Mouse (Mus musculus): ENCODE data around the gene Ttc36. TPM values are rescaled to one million over a fixed set of nuclear protein-coding genes. Genes with fewer than 3 reads are reported as not detected.

Gene Ttc36
- 0.55 TPM in 1 of 2 replicates, not detected in the other for polyA plus RNA-seq (2015; fragmentation: Nextera tagmentation; extraction: Ambion mirVana)

- Histone ChIP-seq H3K4me2 (no peak within 1 kb of the TSS), H3K36me3 (peaks cover 33% of the 10 kb centered on the region), H3K9ac (no peak within 1 kb of the TSS), H3K9me3 (no peaks in the 10 kb centered on the region), H3K27me3 (peaks cover 11% of the 10 kb centered on the region), H3K4me3 (no peak within 1 kb of the TSS), H3K4me1 (replicated peaks) (peaks cover 24% of the 10 kb centered on the region), H3K27ac (no peak within 1 kb of the TSS)
- 84% methylated on average over 4 of the region's 4 CpGs for WGBS
- ATAC-seq (ENCODE audit: low FRiP score), result no peak
Observed at GRCm38 (mm10) chr9:44802808-44803450, at the start of gene Ttc36. Gene Ttc36 (minus strand): TSS chr9:44803072.

- Histone ChIP-seq H3K36me3 (peaks cover 75% of the 10 kb centered on the region), H3K9me3 (no peaks in the 10 kb centered on the region), H3K9ac (no peak overlapping the region), H3K27ac (no peak overlapping the region), H3K4me3 (no peak overlapping the region), H3K4me2 (no peak overlapping the region), H3K4me1 (replicated peaks) (no peaks in the 10 kb centered on the region), H3K27me3 (no peaks in the 10 kb centered on the region)
- 89% methylated on average over 6 of the region's 6 CpGs for WGBS
- no peak for ATAC-seq (ENCODE audit: low FRiP score)
Observed at GRCm38 (mm10) chr9:44847446-44847845, 44.6 kb upstream of the Ttc36 start.

GRCm38 (mm10) chr9:44841241-44841640 lies 38.4 kb upstream of the Ttc36 start:
- 94% methylated on average over 10 of the region's 10 CpGs for WGBS
- Histone ChIP-seq H3K27me3 (no peaks in the 10 kb centered on the region), H3K9ac (no peak overlapping the region), H3K27ac (no peak overlapping the region), H3K4me1 (replicated peaks) (no peaks in the 10 kb centered on the region), H3K4me3 (no peak overlapping the region), H3K4me2 (no peak overlapping the region), H3K36me3 (peaks cover 86% of the 10 kb centered on the region), H3K9me3 (no peaks in the 10 kb centered on the region)
- ATAC-seq (ENCODE audit: low FRiP score), result no peak

GRCm38 (mm10) chr9:44836439-44836838 lies 33.6 kb upstream of the Ttc36 start:
- Histone ChIP-seq H3K36me3 (peaks cover 84% of the 10 kb centered on the region), H3K9me3 (no peaks in the 10 kb centered on the region), H3K27ac (no peak overlapping the region), H3K4me3 (no peak overlapping the region), H3K4me1 (replicated peaks) (no peaks in the 10 kb centered on the region), H3K4me2 (no peak overlapping the region), H3K27me3 (no peaks in the 10 kb centered on the region), H3K9ac (no peak overlapping the region)
- WGBS, result 51% methylated on average over 7 of the region's 7 CpGs
- no peak for ATAC-seq (ENCODE audit: low FRiP score)

GRCm38 (mm10) chr9:44832356-44832755 lies 29.5 kb upstream of the Ttc36 start:
- no peak overlapping the region for H3K4me2 ChIP-seq
- no peak for ATAC-seq (ENCODE audit: low FRiP score)
- peaks cover 89% of the 10 kb centered on the region for H3K36me3 ChIP-seq
- H3K27me3 ChIP-seq, result no peaks in the 10 kb centered on the region
- H3K4me3 ChIP-seq, result no peak overlapping the region
- H3K9ac ChIP-seq, result no peak overlapping the region
- H3K9me3 ChIP-seq, result no peaks in the 10 kb centered on the region
- 88% methylated on average over 4 of the region's 4 CpGs for WGBS
- H3K27ac ChIP-seq, result no peak overlapping the region
- no peaks in the 10 kb centered on the region for H3K4me1 ChIP-seq (replicated peaks)

- Histone ChIP-seq H3K27me3 (no peaks in the 10 kb centered on the region), H3K4me2 (no peak overlapping the region), H3K9ac (no peak overlapping the region), H3K36me3 (peaks cover 93% of the 10 kb centered on the region), H3K9me3 (no peaks in the 10 kb centered on the region), H3K4me3 (no peak overlapping the region), H3K27ac (no peak overlapping the region), H3K4me1 (replicated peaks) (no peaks in the 10 kb centered on the region)
- 86% methylated on average over 2 of the region's 2 CpGs for WGBS
- ATAC-seq (ENCODE audit: low FRiP score), result no peak
Observed at GRCm38 (mm10) chr9:44830506-44830905, 27.6 kb upstream of the Ttc36 start.

GRCm38 (mm10) chr9:44828944-44829343 lies 26.1 kb upstream of the Ttc36 start:
- no peak for ATAC-seq (ENCODE audit: low FRiP score)
- Histone ChIP-seq H3K4me1 (replicated peaks) (no peaks in the 10 kb centered on the region), H3K9me3 (no peaks in the 10 kb centered on the region), H3K27ac (no peak overlapping the region), H3K4me2 (no peak overlapping the region), H3K4me3 (no peak overlapping the region), H3K36me3 (peaks cover 93% of the 10 kb centered on the region), H3K27me3 (no peaks in the 10 kb centered on the region), H3K9ac (no peak overlapping the region)
- WGBS, result 96% methylated on average over 11 of the region's 11 CpGs

GRCm38 (mm10) chr9:44826660-44827059 lies 23.8 kb upstream of the Ttc36 start:
- Histone ChIP-seq H3K36me3 (peaks cover 93% of the 10 kb centered on the region), H3K4me1 (replicated peaks) (no peaks in the 10 kb centered on the region), H3K9ac (no peak overlapping the region), H3K27ac (no peak overlapping the region), H3K9me3 (no peaks in the 10 kb centered on the region), H3K4me2 (no peak overlapping the region), H3K4me3 (no peak overlapping the region), H3K27me3 (no peaks in the 10 kb centered on the region)
- ATAC-seq (ENCODE audit: low FRiP score), result no peak
- 91% methylated on average over 7 of the region's 7 CpGs for WGBS

GRCm38 (mm10) chr9:44819920-44820827 lies 17.3 kb upstream of the Ttc36 start:
- H3K4me2 ChIP-seq, result no peak overlapping the region
- no peak for ATAC-seq (ENCODE audit: low FRiP score)
- 94% methylated on average over 15 of the region's 15 CpGs for WGBS

GRCm38 (mm10) chr9:44817522-44817921 lies 14.7 kb upstream of the Ttc36 start:
- Histone ChIP-seq H3K27ac (no peak overlapping the region), H3K27me3 (no peaks in the 10 kb centered on the region), H3K9ac (no peak overlapping the region), H3K4me2 (no peak overlapping the region), H3K4me3 (no peak overlapping the region), H3K36me3 (peaks cover 100% of the 10 kb centered on the region), H3K4me1 (replicated peaks) (no peaks in the 10 kb centered on the region), H3K9me3 (no peaks in the 10 kb centered on the region)
- 85% methylated on average over 5 of the region's 5 CpGs for WGBS
- ATAC-seq (ENCODE audit: low FRiP score), result no peak

More at GRCm38 (mm10) chr9:44819920-44820827, 17.3 kb upstream of the Ttc36 start:
- peaks cover 100% of the 10 kb centered on the region for H3K36me3 ChIP-seq
- no peak overlapping the region for H3K4me3 ChIP-seq
- H3K27ac ChIP-seq, result no peak overlapping the region
- H3K9ac ChIP-seq, result no peak overlapping the region
- H3K9me3 ChIP-seq, result no peaks in the 10 kb centered on the region
- no peaks in the 10 kb centered on the region for H3K4me1 ChIP-seq (replicated peaks)
- H3K27me3 ChIP-seq, result no peaks in the 10 kb centered on the region

GRCm38 (mm10) chr9:44814179-44814578 lies 11.3 kb upstream of the Ttc36 start:
- Histone ChIP-seq H3K9ac (no peak overlapping the region), H3K4me2 (no peak overlapping the region), H3K27me3 (no peaks in the 10 kb centered on the region), H3K36me3 (peaks cover 99% of the 10 kb centered on the region), H3K4me3 (no peak overlapping the region), H3K27ac (no peak overlapping the region), H3K9me3 (no peaks in the 10 kb centered on the region), H3K4me1 (replicated peaks) (no peaks in the 10 kb centered on the region)
- WGBS, result 96% methylated on average over 8 of the region's 8 CpGs
- no peak for ATAC-seq (ENCODE audit: low FRiP score)

- Histone ChIP-seq H3K9ac (no peak overlapping the region), H3K27ac (no peak overlapping the region), H3K36me3 (peaks cover 98% of the 10 kb centered on the region), H3K9me3 (no peaks in the 10 kb centered on the region), H3K4me2 (no peak overlapping the region), H3K4me1 (replicated peaks) (no peaks in the 10 kb centered on the region), H3K4me3 (no peak overlapping the region), H3K27me3 (no peaks in the 10 kb centered on the region)
- 96% methylated on average over 10 of the region's 10 CpGs for WGBS
- no peak for ATAC-seq (ENCODE audit: low FRiP score)
Observed at GRCm38 (mm10) chr9:44810316-44810715, 7.4 kb upstream of the Ttc36 start.
